Mouse (Mus musculus) adrenal gland, adult 8-10 months (tissue): Measurements from ENCODE around the gene Tmc3. TPM values are rescaled to one million over a fixed set of nuclear protein-coding genes. Genes with fewer than 3 reads are reported as not detected.
A peak's percentile ranks its signal among the peaks of the same experiment; 100 is the strongest.

ENCODE experiments used
- DNase-seq: peaks from one replicate; pipeline ENCODE4 v3.0.0; 2022
- total RNA-seq, 4 experiments: library from RNA; stranded (reverse); gene quantifications; 2 replicates each; pipeline ENCODE4 v1.2.4; 2022

Tmc3 gene
- total RNA-seq, 4 experiments from 2014 or later, result 0.07 to 0.31 (median 0.14) TPM

DNA sequence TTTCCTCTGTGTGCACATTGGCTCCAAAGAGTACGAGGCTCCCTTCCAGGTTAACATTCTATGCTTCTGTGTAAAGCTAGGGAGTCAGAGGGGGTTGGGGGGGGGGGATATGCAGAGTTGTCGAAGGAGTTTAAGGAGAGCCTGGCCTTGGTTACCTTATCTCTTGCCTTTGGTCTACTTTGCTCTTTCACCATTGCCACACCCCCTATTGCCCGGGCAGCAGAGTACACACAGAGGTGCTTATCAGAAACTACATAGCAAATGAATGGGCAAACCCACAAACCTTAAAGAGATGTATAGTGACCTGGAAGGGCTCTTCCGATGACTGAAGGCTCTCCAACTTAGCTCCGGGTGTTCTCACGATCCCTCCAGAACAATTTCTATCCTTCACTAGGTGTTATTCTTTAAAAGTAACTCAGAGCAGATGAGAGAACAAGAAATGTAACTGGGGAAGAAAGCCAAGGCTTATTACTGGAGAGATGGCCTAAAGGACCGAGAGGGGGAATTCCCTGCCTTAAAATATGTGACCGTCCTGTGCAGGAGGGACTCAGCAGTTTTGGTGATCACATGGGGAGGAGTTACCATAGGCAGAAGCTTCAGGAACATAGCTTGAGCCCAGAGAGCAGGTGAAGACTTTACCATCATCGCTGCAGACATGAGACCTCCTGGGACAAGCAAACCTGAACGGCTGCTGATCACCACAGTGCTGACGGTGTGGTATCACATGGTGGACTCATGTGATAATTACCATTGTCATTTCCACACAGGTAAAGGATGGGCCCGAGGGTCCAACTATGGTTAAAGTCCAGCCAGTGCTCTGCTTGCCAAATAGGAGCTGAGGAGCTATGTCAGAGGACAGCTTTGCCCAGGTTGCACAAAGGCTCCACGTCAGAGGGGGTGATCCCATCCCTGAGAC, 14.5 kb downstream of the Tmc3 start:
- DNase-seq, result no peak

DNA sequence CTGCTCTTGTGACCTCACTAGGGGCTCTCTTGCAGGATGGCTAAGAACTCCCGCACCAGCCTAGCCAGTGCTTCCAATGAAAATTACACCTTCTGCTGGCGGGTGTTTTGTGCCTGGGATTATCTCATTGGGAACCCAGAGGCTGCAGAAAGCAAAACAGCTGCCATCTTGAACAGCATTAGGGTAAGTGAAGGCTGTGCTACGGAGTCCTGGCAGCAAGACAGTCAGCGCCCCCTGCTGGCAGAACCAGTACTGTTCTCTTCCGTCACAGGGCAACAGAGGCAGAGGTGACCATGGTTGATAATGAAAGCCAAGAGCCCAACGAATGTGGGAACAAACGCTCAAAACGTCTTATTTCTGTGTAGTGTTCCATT, 15.2 kb downstream of the Tmc3 start:
- no peak for DNase-seq

GRCm38 (mm10) chr7:83604180-83604944, 19.6 kb downstream of the Tmc3 start:
- DNase-seq, result no peak

- DNase-seq, result no peak
Observed at GRCm38 (mm10) chr7:83606796-83607195, 22.1 kb downstream of the Tmc3 start.

DNA sequence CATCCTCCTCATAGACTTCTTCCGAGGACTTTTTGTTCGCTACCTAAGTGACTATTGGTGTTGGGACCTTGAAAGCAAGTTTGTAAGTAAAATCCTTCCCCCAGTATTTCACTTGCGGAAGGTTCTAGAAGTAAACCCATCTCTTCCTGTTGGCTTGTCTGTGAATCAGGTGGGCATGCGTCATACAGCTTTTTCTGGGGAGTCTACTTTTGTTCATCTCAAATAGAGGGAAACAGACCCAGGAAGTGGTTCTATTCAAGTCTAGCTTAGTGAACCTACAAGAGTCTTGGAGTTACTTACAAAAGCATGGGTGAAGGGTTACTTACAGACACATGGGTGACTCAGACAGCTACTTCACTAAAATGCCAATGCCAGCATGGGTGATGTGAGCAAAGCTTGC, 25.2 kb downstream of the Tmc3 start:
- no peak for DNase-seq

- DNase-seq, result no peak
Observed at GRCm38 (mm10) chr7:83611886-83612285, 27.2 kb downstream of the Tmc3 start.

DNA sequence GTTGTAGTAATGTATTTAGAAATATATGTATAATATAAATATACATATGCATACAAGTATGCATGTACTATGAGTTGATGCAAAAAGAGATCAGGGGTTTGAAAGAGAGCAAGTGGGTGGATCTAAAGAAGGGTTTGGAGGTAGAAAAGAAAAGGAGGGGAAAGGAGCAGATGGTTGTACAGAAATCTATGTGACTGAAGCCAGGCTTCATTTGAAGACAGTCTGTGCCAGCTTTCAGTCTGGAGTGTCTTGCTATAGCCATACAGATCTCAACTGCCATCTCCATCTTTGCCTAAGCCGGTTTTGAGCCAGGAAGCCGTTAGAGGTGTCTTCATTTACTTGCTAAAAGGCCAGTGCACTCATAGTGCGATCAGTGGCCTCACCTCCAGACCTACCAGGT, 30.5 kb downstream of the Tmc3 start:
- no peak for DNase-seq

- DNase-seq, result no peak
Observed at GRCm38 (mm10) chr7:83615815-83616214, 31.1 kb downstream of the Tmc3 start.

GRCm38 (mm10) chr7:83616268-83616667, 31.5 kb downstream of the Tmc3 start:
- DNase-seq, result no peak

GRCm38 (mm10) chr7:83618709-83619108, 34.0 kb downstream of the Tmc3 start:
- DNase-seq, result no peak

GRCm38 (mm10) chr7:83622582-83622981, 37.9 kb downstream of the Tmc3 start:
- peak; percentile 32 for DNase-seq

GRCm38 (mm10) chr7:83624065-83624464, 39.3 kb downstream of the Tmc3 start:
- DNase-seq, result peak; percentile 48

DNA sequence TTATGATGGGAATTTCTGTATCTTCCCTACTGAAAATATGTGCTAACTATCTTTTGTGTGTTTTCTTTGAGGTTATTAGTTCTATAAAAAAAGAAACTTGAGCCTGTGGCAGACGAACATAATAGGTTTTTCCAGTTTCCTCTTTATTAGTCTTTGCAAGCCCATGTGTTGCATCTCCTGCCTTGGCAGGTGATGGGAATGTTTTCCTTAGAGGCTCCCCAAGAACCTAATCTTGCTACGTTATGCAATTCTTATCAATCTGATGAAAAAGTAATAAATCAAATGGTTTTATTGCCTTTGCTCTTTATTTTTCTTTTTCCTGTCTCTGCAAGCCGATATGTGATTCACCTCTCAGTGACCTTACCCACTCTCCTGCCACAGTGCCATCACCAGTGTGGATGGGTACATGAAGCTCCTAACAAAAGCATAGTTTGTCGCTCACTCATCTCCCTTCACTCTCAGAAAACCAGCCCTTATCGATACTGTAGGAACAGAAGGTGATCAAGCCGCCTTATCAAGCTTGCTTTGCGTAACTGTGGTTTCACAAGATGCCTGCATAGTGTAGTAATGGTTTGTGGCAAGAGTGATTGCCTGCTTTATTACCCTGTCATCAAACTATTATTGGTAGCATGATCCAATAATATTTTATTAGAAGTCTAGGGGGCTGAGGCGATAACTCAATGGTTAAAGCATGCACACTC, 42.0 kb downstream of the Tmc3 start:
- DNase-seq, result no peak

- no peak for DNase-seq
Observed at GRCm38 (mm10) chr7:83627369-83627768, 42.6 kb downstream of the Tmc3 start.

GRCm38 (mm10) chr7:83631073-83631827, 46.5 kb downstream of the Tmc3 start:
- no peak for DNase-seq

GRCm38 (mm10) chr7:83631828-83632681, 47.3 kb downstream of the Tmc3 start, which contains the start of gene Stard5:
Gene Stard5 (plus strand): TSS chr7:83631959.
- DNase-seq, result peak; percentile 92

DNA sequence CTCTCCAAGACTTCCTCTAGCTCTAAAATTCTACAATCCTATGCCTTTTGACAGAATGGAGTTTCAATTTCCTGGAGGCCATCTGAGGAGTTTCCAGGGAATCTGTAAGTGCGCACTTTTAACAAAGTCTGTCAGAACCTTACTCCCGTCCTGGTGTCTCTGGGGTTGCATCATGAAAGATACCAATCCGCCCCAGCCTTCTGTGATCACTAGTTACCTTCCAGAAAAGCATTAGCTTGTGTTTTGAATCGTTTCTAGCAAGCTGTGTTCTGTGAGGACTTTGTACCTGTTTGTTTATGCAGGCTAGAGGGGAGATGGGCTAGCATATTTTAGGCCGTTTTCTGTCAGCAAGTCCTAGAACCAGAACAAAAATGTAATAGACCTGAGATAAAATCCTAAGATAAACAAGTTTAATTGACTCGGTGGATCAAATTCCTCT, 48.0 kb downstream of the Tmc3 start:
- DNase-seq, result no peak

GRCm38 (mm10) chr7:83633856-83634255, 49.1 kb downstream of the Tmc3 start:
- no peak for DNase-seq

DNA sequence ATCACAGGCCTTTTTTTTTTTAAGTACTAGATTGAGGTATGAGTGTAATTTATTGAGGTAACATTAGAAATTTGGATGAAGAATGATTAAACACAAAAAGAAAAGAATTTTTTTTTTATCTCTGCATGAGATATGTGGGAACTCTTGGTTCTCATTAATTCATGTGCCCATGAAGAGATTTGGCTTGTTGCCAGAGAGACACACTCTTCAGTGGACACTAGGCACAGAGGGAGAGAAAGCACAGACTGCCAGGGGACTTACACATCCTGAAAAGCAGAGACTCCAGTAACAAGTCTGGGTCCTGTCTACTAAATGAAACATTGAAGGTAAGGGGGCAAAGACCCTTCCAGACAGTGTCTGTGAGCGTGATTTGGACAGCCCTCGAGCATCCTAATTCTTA, 51.0 kb downstream of the Tmc3 start:
- no peak for DNase-seq

GRCm38 (mm10) chr7:83636425-83636824, 51.7 kb downstream of the Tmc3 start:
- no peak for DNase-seq
